Mouse (Mus musculus): ENCODE measurements at regions not wholly inside any gene's neighbourhood (a gene's known extent, or its start where the extent isn't known, plus 50 kb on each side); places are given as distances from the start of the nearest gene placed in this dataset.
"Not testable (repeated sequence)": the region's sequence is repeated elsewhere in the genome, so short reads cannot be mapped to it uniquely, and the experiment has no call there.

DNA sequence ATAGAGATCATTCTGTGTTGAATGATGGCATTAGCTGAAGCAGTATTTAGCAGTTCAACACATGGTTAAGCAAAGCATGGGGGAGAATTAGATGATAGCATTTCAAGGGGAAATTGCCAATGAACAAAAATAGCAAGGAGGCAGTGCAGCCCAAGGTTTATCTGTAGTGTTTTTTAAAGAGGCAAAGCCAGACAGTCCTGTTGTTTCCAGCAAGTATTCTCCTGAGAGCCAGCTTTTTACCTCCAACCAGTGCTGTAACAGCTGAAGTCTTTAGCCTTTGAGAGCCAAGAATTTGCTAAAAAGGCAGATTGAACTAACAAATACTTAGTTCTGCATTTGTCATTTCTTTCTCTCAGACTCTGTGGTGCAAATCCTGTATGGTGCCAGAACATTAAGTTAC is 305.1 kb upstream of the Arx start:
- no peak for DNase-seq

DNA sequence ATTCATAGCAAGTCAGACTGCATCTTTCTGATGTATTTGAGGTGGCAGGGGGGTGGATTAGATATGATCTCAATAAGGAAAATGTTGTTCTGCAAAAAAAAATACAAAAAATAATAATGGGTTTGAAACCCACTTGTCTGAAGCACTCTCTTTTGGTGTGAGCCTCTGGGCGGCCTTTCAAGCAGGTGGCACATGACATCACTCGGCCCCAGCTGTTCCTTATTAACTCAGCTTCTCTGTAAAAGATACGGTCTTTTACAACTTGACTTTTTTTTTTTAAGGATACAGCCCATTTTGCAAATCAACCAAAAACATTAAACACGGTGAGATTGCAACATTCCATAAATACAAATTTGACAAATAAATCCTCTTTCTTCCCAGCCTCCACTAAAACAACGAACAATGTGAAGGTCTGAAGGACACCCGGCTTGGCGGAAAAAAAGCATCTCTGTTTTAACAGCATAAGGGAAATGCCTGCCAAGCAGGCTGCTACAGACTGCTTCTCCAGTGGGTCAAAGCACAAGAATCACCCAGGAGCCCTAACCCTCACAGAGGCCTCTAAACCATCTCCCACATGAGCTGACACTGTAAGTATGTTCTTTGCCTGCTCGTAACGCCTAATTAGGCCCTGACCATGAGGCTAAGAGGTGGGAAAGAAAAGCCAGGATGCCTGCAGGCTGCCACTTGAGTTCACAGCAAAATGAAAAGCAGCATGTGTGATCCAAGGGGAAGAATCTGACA is 283.8 kb upstream of the Arx start:
- no peak for DNase-seq

DNA sequence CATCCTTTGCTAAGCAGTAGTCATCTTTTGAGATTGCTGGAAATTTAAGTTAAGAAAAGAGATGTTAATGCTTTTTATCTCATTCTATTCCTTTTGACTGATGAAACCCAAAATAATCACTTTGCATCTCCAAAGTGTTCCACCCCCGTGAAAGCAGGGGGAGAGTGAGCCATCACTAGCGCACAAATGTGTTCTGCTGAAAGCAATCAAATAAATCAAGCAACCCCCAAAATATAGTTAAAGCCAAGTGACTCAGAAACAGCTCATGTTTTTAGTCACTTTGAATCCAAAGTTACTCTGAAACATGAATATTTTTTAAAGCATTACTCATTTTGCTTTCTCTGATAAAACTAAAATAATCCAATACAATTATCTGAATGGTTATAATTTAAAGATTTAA is 279.6 kb upstream of the Arx start:
- no peak for DNase-seq

DNA sequence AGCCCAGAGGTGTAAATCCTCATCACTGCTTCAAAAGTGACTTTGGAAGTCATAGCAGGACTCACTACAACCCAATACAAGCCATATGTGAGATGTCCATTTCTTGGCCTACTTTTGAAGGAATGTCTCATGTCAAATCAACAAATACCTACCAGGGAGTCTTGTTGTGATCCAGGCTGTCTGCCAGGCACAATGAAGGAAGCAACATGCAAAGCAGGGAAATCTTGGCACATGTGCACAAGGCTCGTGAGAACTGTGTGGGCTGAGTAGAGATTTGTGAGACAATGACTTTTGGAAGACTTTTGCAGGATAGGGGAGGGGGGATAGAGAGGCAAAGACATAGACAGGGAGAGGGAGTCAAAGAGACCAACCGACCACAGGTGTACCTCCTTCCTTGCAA is 274.7 kb upstream of the Arx start:
- DNase-seq: no peak

DNA sequence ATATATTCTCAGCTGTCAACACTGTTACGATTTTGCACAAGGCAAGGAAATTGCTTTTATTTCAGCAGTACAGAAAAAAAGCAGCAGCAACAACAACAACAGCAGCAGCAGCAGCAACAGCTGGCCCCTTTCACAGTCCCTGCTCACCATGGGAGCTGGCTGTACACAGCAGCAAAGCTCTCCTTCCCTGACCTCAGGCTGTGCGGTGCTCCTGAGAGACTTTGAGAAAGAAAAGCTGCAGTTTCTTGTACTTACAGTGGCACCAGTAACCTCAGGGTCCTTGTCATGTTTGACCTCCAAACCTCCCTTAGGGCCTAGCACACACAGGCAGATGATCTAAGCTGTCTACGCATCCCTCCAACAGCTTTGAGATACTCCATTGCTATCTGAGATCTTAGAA is 269.9 kb upstream of the Arx start:
- no peak for DNase-seq

DNA sequence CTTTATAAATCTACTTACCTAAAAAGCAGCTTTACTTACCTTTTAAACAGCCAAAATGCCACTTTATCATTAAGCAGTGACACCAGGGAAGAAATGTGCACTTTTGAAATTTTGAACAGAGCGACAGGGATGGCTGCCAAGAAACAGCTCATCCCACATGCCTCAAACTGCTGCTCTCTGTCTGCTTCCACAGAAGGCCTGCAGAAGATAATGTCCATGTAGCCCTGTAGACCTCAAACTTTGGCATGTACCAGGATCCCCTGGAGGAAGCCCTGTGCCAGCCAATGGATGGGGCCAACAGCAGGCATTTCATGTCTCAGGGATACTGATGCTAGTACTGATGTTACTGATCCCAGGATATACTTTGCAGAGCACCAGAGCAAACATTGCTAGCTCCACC is 245.1 kb upstream of the Arx start:
- DNase-seq: no peak

DNA sequence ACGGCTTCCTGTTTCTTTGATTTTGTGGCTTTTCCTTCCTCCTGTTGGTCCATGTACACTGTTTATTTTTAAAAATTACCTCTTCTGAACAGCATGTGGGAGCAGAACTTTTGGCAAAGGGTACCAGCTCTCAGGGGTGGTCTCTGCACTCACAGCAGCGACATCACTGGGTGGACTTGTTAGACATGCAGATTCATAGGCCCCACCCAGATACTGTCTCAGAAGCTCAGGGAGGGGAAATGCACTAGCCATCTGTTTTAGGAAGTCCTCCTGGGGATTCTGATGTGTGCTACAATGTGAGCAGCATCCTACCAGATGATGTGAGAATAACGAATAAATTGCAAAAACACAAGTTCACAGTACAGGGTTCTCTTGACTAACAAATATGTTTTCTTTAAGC is 243.5 kb upstream of the Arx start:
- no peak for DNase-seq

DNA sequence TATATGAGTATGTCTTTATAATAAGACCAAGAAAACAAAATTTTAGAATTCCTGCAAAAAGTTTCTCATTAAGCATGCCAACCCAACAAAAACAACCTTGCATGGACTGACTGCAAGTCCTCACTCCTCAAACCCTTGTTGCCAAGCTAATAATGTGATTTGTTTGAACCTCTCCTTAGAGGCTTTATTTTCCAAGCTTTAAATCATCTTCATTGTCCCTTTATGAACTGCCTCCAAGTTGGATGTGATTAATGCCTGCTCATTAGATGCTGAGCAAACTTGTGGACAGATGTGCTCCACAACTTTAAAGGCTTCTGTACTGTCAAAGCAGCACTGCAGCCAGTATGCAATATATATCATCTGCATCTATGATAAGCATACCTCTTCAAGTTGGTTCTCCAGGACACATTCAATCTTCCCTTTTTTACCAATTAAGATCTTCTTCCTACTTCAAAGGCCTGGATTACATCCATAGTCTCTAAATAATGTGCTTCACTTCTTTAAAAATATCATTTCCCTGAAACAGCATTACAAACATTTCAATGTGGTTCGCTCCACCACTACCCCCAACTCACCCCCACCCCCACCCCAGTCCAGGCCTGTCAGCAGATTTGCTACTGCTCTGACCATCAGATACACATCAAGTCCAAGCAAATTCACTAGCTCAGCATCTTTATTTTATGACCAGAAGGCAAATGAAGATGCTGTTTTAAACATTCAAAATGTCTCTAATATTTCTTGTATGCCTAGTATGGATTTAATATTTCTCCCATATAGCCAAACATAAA is 237.1 kb upstream of the Arx start:
- no peak for DNase-seq

DNA sequence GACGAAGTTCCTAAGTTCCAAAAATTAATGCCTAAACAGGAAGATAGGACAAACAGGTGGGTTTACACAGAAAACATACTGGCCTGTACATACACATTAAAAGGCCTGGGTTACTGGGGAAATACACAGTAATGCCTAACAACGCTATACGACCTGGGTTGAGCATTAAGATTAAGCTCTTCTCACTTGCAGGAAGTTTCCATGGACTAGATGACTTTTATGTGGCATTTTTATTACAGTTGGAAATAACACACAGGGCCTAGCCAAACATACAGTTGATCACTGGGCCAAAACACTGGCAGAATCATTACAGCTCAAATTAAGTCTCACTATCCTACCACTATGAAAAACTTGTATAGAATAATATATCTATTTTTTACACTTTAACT is 236.5 kb upstream of the Arx start:
- DNase-seq: no peak

DNA sequence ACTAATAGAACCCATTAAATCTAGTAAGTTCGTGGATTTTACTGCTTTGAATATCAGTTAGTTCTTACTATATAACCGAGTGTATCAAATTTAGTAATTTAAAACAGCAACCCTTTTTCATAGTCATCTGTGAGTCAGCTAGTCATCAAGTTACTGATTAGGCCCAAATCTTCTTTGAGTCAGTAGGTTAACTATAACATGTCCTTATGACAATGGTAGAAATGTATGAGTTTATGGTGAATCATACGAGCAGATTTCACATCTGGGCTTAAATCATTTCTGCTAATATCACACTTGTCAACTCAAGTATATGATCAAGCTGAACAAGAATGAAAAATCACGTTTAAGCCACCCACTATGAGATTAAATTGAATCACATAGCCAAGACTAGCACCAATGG is 226.7 kb upstream of the Arx start:
- no peak for DNase-seq

DNA sequence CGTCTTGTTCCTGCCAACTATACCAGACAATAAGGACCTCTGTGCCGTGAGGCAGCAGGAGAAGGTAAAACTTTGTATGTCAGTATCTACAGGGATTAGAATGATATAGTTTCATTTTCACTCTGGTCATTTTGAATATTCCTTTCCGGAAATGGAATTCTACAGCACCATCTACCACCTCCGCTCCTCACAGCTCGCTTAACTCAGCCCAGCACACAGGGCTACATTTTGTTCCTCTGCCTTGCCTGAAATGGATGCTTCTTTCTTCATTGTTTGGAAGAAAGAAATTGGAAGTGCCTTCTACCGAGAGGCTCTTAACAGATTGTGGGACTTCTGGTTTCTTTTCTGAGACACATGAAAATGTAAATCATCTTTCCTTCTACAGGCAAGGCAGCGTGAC is 217.4 kb upstream of the Arx start:
- DNase-seq: no peak

DNA sequence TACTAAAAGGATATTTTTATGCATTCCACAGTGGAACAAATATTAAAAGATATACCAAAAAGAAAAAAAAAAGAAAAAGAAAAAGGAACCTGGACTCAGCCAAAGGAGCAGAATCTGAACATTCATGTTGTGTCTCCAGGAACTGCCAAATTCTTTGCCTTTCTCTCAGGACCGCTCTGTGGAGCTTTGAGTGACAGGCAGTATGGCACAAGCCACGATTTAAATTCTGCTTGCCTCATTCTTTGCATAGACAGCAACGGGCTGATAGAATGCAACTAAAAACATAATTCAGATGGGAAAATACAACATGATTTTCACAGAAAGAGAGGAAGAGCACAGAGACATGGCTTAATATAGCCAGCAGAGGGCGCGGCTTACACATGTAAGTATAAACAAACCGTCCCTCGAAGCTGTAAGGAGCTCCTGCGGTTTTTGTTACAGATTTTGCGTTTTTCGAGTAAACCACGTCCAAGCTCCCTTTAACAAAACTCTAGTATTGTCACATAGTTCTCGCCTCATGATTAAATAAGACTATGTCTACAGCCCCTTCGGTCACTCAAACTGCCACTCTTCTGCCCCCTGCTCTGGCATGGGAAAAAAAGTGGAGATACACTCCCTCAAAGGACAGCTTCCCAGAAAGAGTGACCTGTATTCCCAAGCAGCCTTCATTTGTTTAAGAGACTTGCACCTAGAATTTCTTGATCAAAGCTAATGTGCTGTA is 216.5 kb upstream of the Arx start:
- peak; percentile 1 to 6 for DNase-seq

DNA sequence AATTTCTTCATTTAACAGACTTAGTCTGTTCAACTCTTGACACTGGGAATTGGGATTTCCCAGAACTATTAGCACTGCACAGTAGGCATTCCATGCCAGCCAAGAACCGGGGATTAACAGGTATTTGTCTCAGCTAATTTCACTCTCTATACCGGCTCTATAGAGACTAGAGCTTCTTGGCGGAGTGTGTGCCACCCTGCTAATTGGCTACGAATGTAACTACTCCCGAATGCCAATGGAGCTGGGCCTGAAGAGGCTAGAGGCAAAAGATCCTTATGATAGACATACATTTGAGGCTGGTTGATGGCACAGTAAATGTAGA is 216.0 kb upstream of the Arx start:
- no peak for DNase-seq

DNA sequence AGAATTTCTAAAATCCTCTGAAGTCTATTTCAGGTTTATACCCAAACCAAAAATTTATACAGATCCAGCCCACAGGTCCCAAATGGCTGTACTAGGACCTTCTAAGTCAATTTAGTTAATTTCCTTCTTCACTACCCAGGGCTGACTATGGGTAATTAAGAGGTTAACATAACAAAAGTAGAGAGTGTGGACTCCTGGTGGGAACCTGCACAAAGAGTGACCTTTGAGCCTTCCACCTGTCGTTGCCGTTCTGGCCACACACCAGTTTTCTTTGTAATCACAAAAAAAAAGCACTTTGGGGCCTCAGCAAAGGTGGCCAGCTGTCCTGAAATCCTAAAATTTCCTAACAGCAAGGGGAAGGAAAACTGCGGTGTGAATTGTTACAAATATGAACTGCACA is 197.3 kb upstream of the Arx start:
- DNase-seq: no peak

DNA sequence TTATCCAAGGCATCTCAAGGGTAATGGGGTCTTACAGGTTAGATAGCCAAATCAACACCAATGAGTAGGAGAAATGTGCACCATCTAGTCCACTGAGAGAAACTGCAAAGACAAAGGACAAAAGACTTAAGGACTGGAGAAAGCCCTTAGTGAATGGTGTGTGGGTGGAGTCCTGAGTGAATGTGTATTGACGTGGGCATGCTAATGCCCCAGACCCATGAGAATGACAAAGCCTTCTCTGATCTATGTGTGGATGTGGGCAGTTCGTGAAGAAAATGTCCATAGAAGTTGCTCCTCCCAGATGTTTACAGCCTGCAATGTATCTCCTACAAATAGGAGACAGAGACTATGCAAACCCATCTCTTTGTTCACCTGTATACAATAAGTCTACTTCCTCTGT is 188.7 kb upstream of the Arx start:
- no peak for DNase-seq

DNA sequence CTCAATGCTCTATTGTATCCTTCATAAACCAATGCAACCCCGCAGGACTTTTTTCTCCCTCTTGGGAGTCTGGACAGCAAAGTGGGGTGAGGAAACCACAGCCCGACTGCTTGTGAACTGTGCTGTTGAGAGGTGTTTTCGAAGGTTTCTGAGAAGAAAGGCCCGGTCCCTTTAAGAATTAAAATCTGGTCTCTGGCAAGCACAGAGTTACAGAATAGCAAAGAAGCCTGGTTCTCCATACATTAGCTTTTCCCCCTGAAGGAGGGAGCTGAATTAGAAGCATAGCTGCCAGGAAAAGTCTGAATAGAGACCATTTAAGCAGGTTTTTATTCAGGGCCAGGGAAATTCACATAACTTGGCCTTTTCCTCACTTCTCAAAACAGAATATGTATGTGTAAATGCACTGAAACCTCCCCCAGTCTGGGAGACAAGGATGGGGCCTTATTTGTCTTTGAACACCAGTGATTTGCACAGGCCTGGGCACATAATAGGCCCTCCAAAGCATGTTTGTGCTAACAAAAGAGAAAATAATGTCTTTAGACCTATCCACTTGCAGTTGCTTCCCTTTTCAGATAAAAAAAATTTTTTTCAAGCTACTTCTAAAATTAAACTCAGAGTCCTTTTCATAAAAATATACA is 178.2 kb upstream of the Arx start:
- DNase-seq: no peak

DNA sequence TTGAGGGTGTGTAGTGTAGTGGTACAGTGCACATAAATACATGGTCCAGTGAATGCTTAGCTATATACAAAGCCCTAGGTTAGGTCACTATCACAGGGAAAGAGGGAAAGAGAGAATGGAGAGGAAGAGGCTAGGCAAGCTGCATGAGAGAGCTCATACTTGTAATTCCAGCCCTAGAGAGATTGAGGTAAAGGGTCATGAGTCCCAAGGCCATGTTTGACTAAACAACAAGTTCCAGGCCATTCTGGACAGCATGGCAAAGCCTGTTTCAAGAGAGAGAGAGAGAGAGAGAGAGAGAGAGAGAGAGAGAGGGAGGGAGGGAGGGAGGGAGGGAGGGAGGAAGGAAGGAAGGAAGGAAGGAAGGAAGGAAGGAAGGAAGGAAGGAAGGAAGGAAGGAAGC is 131.9 kb upstream of the Arx start:
- not testable (repeated sequence) for DNase-seq

DNA sequence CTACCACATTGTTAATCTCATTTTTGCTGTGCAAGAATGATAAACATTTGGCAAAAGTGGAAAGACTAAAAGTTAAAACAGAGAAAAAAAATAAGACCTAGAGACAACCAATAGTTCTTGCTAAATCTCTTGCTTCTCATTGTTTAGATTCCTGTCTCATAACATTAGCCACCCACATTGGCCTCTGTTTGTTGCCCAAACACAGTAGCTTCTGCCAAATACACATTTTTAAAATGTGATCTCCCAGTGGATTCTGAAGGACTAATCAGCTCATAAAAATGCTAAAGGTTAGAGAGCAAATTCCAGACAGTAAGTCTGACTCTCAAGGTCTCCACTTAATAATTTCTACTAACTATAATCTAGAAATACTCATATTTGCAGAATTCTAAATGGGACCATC is 127.1 kb upstream of the Arx start:
- DNase-seq: no peak

DNA sequence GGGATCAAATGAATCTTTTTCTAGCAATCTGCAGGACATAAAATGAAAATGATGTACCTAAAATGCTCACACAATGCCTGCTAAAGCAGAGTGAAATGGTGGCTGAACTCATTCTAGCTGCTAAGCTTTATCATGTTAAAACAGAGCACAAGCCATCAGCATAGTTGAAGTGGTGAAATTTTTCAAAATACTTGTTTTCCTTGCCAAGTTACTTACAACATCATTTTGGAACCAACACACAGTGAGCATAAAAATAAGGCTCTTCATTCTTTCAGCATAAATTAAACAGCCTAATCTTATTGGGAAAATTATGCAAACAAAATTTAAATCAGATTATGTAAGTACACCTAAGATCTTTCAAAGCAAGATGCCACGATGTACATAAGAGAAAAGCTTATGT is 125.3 kb upstream of the Arx start:
- DNase-seq: no peak

All from thymus, postnatal 36 days (tissue).